Mouse (Mus musculus) lung, postnatal 36 days (tissue): ENCODE measurements around the gene Csrp1.

Experiments used
- DNase-seq: peaks from one replicate; pipeline ENCODE4 v3.0.0; 2022; ENCODE audit warnings: mixed read lengths

The Csrp1 gene

DNA sequence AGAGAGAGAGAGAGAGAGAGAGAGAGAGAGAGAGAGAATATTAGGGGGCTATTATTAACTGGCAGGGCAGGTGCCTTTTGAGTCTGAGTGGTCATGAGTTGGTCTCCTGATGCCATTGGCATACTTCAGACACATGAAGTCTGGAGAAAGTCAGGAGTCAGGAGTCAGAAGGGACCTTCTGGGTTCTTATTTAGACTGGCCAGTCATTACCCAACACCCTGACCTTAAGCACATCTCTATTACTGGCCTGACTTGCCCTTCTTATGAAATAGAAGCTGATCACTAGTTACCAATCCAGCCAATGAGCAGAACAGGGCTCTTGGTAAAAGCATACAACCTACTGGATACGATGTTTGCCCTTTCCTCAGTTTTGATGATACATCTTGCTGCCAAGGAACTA is 57.2 kb downstream of the Csrp1 start:
- no peak for DNase-seq

GRCm38 (mm10) chr1:135778780-135779535 is 59.1 kb downstream of the Csrp1 start, which contains the start of gene Tnni1:
Gene Tnni1 (plus strand): TSS chr1:135779434.
- peak; percentile 45 for DNase-seq

DNA sequence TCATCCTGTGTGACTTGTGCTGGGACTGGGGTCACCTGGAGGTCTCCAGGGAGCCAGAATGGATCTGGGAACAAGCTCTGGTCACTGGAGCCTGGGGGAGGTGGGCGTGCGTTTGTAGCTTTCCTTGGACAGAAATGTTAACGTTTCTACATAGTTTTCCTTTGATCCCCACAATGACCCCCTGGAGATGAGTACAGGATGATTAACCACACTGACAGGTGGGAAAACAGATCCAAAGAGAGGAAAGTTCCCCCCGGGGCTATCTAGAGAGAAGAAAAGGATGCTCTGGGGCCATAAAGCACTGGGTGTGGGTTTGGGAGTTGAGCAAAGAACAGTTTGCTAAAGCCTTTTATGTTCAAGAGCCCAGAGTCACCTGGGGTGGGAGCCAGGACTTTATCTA is 60.8 kb downstream of the Csrp1 start:
- DNase-seq: no peak

DNA sequence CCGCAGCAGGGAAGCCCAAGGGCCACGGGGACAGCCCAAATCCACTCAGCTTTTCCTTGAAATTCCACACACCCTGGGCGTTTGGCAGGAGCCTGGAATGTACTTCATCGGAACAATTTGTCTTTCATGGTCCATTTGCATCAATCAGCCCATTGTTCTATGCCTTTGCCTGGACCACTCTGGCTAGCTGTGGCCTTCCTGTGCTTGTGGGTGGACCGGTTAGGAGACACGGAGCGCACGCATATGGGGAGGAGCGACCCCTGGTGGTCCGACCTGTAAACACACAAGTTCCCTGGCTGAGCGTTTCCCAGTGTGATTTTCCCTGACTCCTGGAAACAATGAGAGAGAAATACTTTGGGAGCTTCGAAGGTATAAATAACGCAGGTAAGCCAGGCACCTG is 61.4 kb downstream of the Csrp1 start:
- peak; percentile 88 for DNase-seq

- DNase-seq: peak; percentile 39
Observed at GRCm38 (mm10) chr1:135782816-135783215, 63.0 kb downstream of the Csrp1 start.

DNA sequence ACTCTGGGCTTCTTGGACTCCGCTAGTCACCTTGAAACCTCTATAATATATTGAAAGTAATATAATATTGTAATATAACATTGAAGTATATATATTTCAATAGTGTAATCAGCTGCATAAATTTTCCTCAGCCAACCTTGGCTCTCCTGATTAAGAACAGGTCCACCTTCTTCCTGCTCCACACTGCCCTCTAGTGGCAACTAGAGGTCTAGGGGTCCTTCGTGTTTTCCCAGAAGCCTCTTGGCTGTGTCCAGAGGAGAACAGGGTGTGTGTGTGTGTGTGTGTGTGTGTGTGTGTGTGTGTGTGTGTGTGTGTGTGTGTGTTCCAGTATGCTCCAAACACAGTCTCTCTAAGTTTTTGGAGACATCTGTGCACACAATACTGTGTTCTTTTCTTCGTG is 67.9 kb downstream of the Csrp1 start:
- DNase-seq: peak; percentile 87

DNA sequence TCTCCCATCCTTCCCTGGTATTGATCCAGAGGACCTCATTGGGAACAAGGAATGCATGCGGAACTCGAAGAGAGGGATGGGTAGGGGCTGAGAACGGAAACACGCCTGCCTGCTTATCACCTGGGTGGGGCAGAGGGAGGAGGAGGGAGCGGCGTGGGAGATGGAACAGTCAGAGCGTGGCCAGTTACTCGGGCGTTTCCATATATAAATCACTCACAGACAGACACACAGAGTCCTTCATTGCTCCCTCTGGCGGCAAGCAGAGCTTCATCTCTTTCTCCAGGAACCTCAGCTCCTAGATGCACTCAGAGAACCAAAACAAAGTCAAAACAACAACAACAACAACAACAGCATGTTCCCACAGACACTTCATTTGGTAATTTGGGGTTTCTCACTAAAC is 68.8 kb downstream of the Csrp1 start:
- DNase-seq: peak; percentile 63

GRCm38 (mm10) chr1:135789815-135790214 is 70.0 kb downstream of the Csrp1 start:
- DNase-seq: peak; percentile 79

- DNase-seq: no peak
Observed at GRCm38 (mm10) chr1:135792143-135792939, 72.5 kb downstream of the Csrp1 start.

DNA sequence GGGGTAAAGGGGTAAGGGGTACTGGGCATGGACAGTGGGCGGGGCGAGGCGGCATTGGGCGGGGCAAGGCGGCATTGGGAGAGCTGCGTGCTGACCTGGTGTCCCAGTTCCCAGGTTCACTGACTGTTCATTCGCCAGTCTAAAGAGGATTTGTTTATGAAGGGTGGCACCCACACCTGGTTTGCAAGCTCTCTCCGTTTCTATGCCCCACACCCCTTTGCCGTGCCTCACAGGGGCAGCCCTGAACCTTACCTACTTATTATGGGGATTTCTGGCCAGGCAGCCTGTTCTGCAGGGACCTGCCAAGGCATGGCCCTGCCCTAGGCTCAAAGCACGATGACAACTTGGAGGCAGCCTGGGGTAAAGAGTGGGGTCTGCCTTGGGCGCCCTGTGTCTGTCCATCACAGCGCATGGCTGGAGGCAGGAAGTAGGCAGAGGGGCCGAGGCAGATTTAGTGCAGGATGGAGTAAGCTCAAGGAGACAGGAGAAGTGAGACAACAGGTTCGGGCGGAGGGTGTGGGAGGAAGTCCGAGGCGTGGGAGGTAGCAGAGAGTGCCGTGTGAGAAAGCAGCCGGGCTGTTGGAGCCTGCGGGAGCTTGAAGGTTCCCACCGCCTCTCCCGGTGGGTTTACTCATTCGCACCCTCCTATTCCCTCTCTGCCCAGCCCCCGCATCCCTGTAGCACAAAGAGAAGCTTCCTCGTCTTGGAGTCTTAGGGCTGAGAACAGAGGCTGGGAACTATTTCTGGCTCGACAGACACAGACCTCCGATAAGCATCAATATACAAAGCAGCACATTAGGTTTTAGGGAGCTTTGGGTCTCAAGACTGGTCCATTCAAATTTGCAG is 73.7 kb downstream of the Csrp1 start:
- DNase-seq: peak; percentile 54

DNA sequence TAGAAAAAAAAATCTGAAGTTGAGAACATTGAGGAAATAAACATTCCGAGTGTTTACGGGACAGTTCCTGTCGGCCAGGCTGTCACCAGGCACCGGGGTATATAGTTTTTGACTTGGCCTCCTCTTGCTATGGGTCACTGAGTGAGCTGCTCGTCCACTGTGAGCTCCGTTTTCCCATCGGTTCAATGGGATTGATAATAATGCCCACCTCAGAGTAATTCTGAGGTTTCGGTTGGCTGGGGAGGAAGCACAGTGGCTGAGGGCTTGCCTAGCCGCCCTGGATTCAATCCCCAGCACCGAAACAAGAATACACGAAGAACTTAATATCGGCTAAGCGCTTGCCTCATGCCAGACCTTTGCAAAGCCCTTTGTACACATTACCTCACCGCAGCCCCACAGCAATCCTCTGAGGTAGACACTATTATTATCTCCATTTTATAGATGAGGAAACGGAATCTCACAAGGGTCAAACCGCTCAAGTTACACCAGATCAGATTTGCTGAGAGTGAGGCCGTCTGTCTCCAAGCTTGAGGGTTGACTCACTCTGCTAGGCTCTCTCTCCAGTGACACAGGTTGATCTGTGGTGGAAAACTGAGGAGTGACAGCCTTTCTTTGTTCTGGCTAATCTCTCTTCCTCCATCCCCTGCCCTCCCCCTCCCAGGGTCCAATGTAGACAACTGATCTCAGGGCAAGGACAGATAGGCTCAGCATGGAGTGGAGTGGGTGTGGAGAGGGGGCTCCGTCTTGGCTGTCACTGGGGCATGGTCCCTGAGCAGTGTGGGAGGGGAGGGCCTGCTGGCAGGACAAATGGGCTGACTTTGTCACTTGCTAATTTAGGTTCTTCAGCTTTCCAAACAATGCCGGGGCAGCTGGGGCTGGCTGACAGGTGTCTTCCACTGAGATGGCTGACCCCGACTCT is 74.6 kb downstream of the Csrp1 start:
- peak; percentile 38 for DNase-seq

- DNase-seq: no peak
Observed at GRCm38 (mm10) chr1:135798492-135798891, 78.6 kb downstream of the Csrp1 start.

DNA sequence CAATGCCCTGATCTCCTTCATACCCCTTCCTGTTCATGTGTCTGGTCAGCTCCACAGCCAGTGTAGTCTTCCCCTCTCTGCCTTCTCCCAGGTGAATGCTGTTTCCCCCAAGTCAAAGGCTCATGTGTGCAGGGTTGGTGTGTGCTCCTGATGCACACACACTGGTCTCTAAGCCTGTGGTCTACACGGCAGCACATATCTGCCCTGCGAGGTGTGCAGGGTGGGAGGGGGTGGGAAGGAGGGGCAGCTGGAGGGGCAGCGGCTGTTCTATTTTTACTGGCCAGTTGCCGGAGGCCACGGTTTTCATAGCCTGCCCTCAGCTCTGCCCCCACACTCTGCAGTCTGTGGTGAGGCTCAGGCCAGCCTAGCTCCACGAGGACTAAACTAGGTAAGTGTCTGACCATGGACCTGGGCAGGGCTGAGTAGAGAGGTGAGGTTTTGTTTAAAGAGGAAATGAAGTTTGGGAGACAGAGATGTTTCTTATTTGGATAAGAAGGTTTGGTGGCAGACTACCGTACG is 79.3 kb downstream of the Csrp1 start:
- no peak for DNase-seq

DNA sequence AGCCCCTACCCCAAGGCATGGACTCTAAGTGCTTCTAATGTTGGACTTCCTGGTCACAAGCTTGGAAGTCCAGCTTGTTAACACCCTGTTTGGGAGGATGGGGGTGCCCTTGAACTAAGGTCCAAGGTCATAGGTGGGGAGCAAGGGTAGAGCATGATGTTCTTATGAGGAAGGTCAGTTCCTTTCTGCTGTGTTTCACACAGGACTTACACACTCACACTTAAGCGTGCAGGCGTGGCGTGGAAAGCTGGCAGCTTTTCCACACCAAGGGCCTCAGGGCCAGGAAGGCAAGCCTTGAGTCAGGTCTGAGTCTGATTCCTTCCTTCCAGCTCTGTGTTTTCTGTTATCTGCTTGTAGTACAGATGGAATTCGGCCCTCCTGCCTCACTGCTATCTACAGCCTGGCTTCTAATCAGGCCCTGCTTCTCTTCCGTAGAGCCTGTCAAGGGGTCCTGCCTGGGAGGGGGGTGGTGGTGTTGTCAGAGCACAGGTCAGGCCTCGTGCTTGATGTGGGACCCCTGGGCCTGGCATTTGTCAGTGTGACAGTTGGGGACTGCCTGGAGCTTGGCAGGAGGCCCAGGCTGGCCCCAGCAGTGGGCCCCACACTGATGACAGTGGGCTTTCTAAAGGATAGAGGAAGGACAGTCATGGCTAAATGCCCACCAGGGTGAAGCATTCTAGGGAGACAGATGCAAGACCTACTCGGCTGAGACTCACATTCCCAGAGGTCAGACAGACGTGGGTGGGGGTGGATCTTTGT is 80.5 kb downstream of the Csrp1 start:
- no peak for DNase-seq
